Mouse (Mus musculus): ENCODE measurements around the gene Gm26558.

Gene Gm26558

GRCm38 (mm10) chr2:70661715-70662495 lies at the start of gene Gm26558:
Gm26558 (minus strand) TSS chr2:70662108.
- in situ Hi-C loops (cut with MboI; ENCODE audit: low pct_unique_long_range_greater_than_20kb in 1 of 2, low sequenced_read_pairs in 2 of 2, unreplicated experiment in 1 of 2), result no loop called here

GRCm38 (mm10) chr2:70710878-70711277 lies 49.0 kb upstream of the Gm26558 start:
- in situ Hi-C loops (cut with MboI; ENCODE audit: low pct_unique_long_range_greater_than_20kb in 1 of 2, low sequenced_read_pairs in 2 of 2, unreplicated experiment in 1 of 2), result no loop called here

- in situ Hi-C loops (cut with MboI; ENCODE audit: low pct_unique_long_range_greater_than_20kb in 1 of 2, low sequenced_read_pairs in 2 of 2, unreplicated experiment in 1 of 2), result no loop called here
These were observed 48.3 kb upstream of the Gm26558 start for GRCm38 (mm10) chr2:70710236-70710635.

- in situ Hi-C loops (cut with MboI; ENCODE audit: low pct_unique_long_range_greater_than_20kb in 1 of 2, low sequenced_read_pairs in 2 of 2, unreplicated experiment in 1 of 2), result loop anchor here in 1 of 2 experiments (10.0 kb wide), 1 partner anchor 336 kb away; no protein-coding TSS in a partner anchor
These were observed 47.2 kb upstream of the Gm26558 start for GRCm38 (mm10) chr2:70708986-70709730.

GRCm38 (mm10) chr2:70702403-70702802 lies 40.5 kb upstream of the Gm26558 start:
- in situ Hi-C loops (cut with MboI; ENCODE audit: low pct_unique_long_range_greater_than_20kb in 1 of 2, low sequenced_read_pairs in 2 of 2, unreplicated experiment in 1 of 2), result loop anchor here in 1 of 2 experiments (10.0 kb wide), 1 partner anchor 342 kb away; no protein-coding TSS in a partner anchor

- in situ Hi-C loops (cut with MboI; ENCODE audit: low pct_unique_long_range_greater_than_20kb in 1 of 2, low sequenced_read_pairs in 2 of 2, unreplicated experiment in 1 of 2), result loop anchor here in 1 of 2 experiments (10.0 kb wide), 1 partner anchor 343 kb away; no protein-coding TSS in a partner anchor
These were observed 39.7 kb upstream of the Gm26558 start for GRCm38 (mm10) chr2:70701571-70701970.

- in situ Hi-C loops (cut with MboI; ENCODE audit: low pct_unique_long_range_greater_than_20kb in 1 of 2, low sequenced_read_pairs in 2 of 2, unreplicated experiment in 1 of 2), result loop anchor here in 1 of 2 experiments (10.0 kb wide), 1 partner anchor 344 kb away; no protein-coding TSS in a partner anchor
These were observed 38.9 kb upstream of the Gm26558 start for GRCm38 (mm10) chr2:70700851-70701250.

GRCm38 (mm10) chr2:70695712-70696111 lies 33.8 kb upstream of the Gm26558 start:
- in situ Hi-C loops (cut with MboI; ENCODE audit: low pct_unique_long_range_greater_than_20kb in 1 of 2, low sequenced_read_pairs in 2 of 2, unreplicated experiment in 1 of 2), result loop anchor here in 1 of 2 experiments (10.0 to 25.0 kb wide), 2 partner anchors 342 to 419 kb away; partner anchors contain the start of gene Cybrd1

- in situ Hi-C loops (cut with MboI; ENCODE audit: low pct_unique_long_range_greater_than_20kb in 1 of 2, low sequenced_read_pairs in 2 of 2, unreplicated experiment in 1 of 2), result loop anchor here in 1 of 2 experiments (10.0 to 25.0 kb wide), 2 partner anchors 347 to 425 kb away; partner anchors contain the start of gene Cybrd1
These were observed 28.3 kb upstream of the Gm26558 start for GRCm38 (mm10) chr2:70690195-70690594.

- in situ Hi-C loops (cut with MboI; ENCODE audit: low pct_unique_long_range_greater_than_20kb in 1 of 2, low sequenced_read_pairs in 2 of 2, unreplicated experiment in 1 of 2), result loop anchor here in 1 of 2 experiments (25.0 kb wide), 1 partner anchor 349 kb away; no protein-coding TSS in a partner anchor
These were observed 26.7 kb upstream of the Gm26558 start for GRCm38 (mm10) chr2:70688454-70689078.

GRCm38 (mm10) chr2:70682324-70682723 lies 20.4 kb upstream of the Gm26558 start:
- in situ Hi-C loops (cut with MboI; ENCODE audit: low pct_unique_long_range_greater_than_20kb in 1 of 2, low sequenced_read_pairs in 2 of 2, unreplicated experiment in 1 of 2), result loop anchor here in 1 of 2 experiments (25.0 kb wide), 1 partner anchor 355 kb away; no protein-coding TSS in a partner anchor

GRCm38 (mm10) chr2:70673445-70674126 lies 11.7 kb upstream of the Gm26558 start:
- in situ Hi-C loops (cut with MboI; ENCODE audit: low pct_unique_long_range_greater_than_20kb in 1 of 2, low sequenced_read_pairs in 2 of 2, unreplicated experiment in 1 of 2), result no loop called here

GRCm38 (mm10) chr2:70672476-70672875 lies 10.6 kb upstream of the Gm26558 start:
- in situ Hi-C loops (cut with MboI; ENCODE audit: low pct_unique_long_range_greater_than_20kb in 1 of 2, low sequenced_read_pairs in 2 of 2, unreplicated experiment in 1 of 2), result no loop called here

GRCm38 (mm10) chr2:70669896-70670295 lies 8.0 kb upstream of the Gm26558 start:
- in situ Hi-C loops (cut with MboI; ENCODE audit: low pct_unique_long_range_greater_than_20kb in 1 of 2, low sequenced_read_pairs in 2 of 2, unreplicated experiment in 1 of 2), result no loop called here

- in situ Hi-C loops (cut with MboI; ENCODE audit: low pct_unique_long_range_greater_than_20kb in 1 of 2, low sequenced_read_pairs in 2 of 2, unreplicated experiment in 1 of 2), result no loop called here
These were observed 7.3 kb upstream of the Gm26558 start for GRCm38 (mm10) chr2:70669241-70669640.

GRCm38 (mm10) chr2:70667016-70667415 lies 5.1 kb upstream of the Gm26558 start:
- in situ Hi-C loops (cut with MboI; ENCODE audit: low pct_unique_long_range_greater_than_20kb in 1 of 2, low sequenced_read_pairs in 2 of 2, unreplicated experiment in 1 of 2), result no loop called here

GRCm38 (mm10) chr2:70663764-70664163 lies 1.9 kb upstream of the Gm26558 start:
- in situ Hi-C loops (cut with MboI; ENCODE audit: low pct_unique_long_range_greater_than_20kb in 1 of 2, low sequenced_read_pairs in 2 of 2, unreplicated experiment in 1 of 2), result no loop called here

All from mouse embryonic stem cell (cell line).